Mouse (Mus musculus): ENCODE measurements around the gene Lefty1.
A peak's percentile ranks its signal among the peaks of the same experiment; 100 is the strongest.

DNA sequence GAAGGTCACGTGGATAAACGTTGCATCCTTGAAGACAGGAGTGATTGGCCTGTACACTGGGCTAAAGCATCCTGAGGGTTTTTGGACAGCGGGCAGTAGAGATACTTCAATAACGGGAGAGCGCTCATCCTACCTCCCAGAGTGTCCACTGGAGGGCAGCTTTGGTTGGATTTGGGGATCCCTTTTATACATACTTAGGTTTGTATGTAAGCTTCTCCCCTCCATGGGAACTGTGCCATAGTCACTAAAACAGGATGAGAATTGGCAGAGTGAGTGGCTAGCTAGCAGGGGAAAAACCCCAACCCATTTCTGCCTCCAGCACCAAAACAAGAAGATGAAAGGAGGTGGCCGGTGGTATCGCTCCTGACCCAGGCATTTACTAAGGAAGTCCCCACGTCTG lies 23.7 kb upstream of the Lefty1 start:
- TF ChIP-seq POLR2A (IDR thresholded peaks at IDR 0.05; ENCODE audit: low read depth, low read length) (no peak), CTCF (conservative IDR thresholded peaks at IDR 0.05; ENCODE audit: insufficient read depth, insufficient read length, low read depth, low read length) (peak; percentile 34; the same call in 1 of the 2 replicates)

All from kidney, adult 2 months (tissue).